Mouse (Mus musculus) right cerebral cortex, postnatal 4 days (tissue): ENCODE measurements around the gene Rdh7.
"Not testable (repeated sequence)": the region's sequence is repeated elsewhere in the genome, so short reads cannot be mapped to it uniquely, and the experiment has no call there.

Source experiments
- DNase-seq: peaks from one replicate; pipeline ENCODE4 v3.0.0-alpha.2; 2022

Rdh7 gene

GRCm38 (mm10) chr10:127891481-127891880 lies 2.9 kb upstream of the Rdh7 start:
- DNase-seq: no peak

GRCm38 (mm10) chr10:127886971-127887370 lies 1.6 kb downstream of the Rdh7 start:
- DNase-seq: no peak

GRCm38 (mm10) chr10:127886551-127886950 lies 2.1 kb downstream of the Rdh7 start:
- no peak for DNase-seq

- no peak for DNase-seq
Measured at GRCm38 (mm10) chr10:127881041-127881440, 7.6 kb downstream of the Rdh7 start.

- no peak for DNase-seq
Measured at GRCm38 (mm10) chr10:127879155-127879688, 9.4 kb downstream of the Rdh7 start.

- no peak for DNase-seq
Measured at GRCm38 (mm10) chr10:127878262-127879057, 10.2 kb downstream of the Rdh7 start.

- DNase-seq: no peak
Measured at GRCm38 (mm10) chr10:127877681-127878080, 10.9 kb downstream of the Rdh7 start.

GRCm38 (mm10) chr10:127872484-127872883 lies 16.1 kb downstream of the Rdh7 start:
- DNase-seq: no peak

GRCm38 (mm10) chr10:127866232-127866631 lies 22.4 kb downstream of the Rdh7 start, which contains the start of gene Rdh16f2:
Rdh16f2 (plus strand) TSS chr10:127866474.
- no peak for DNase-seq

- DNase-seq: no peak
Measured at GRCm38 (mm10) chr10:127864931-127865330, 23.7 kb downstream of the Rdh7 start.

GRCm38 (mm10) chr10:127856376-127856775 lies 32.2 kb downstream of the Rdh7 start:
- DNase-seq: peak; percentile 28

- DNase-seq: no peak
Measured at GRCm38 (mm10) chr10:127849628-127850027, 39.0 kb downstream of the Rdh7 start, which contains the start of gene Rdh19. Rdh19 (plus strand) TSS chr10:127849928.

- no peak for DNase-seq
Measured at GRCm38 (mm10) chr10:127848089-127848488, 40.5 kb downstream of the Rdh7 start.

GRCm38 (mm10) chr10:127845945-127846344 lies 42.7 kb downstream of the Rdh7 start:
- not testable (repeated sequence) for DNase-seq

- DNase-seq: no peak
Measured at GRCm38 (mm10) chr10:127840776-127841175, 47.8 kb downstream of the Rdh7 start.

- DNase-seq: no peak
Measured at GRCm38 (mm10) chr10:127838539-127838938, 50.1 kb downstream of the Rdh7 start.

GRCm38 (mm10) chr10:127837793-127838192 lies 50.8 kb downstream of the Rdh7 start:
- DNase-seq: not testable (repeated sequence)

GRCm38 (mm10) chr10:127835292-127835691 lies 53.3 kb downstream of the Rdh7 start:
- no peak for DNase-seq

- not testable (repeated sequence) for DNase-seq
Measured at GRCm38 (mm10) chr10:127834186-127834585, 54.4 kb downstream of the Rdh7 start.
